In genomic region chr9:28624870-28625269, GRCm38 (mm10) we compare ENCODE assay signal across 16 mouse cellular contexts.
DNase-seq lines count a peak whose midpoint lies in the region; ATAC-seq and TF ChIP-seq lines count a peak whose summit lies in the region.
"Had no signal": no experiment of that assay in that cellular context is flagged by ENCODE, and none has a peak within 500 bp of the region (broad histone marks: within the 10 kb centered on the region; RNA-seq: fewer than 3 reads in every experiment).

No protein-coding gene starts in this region.

- H3K9me3 ChIP-seq in kidney, postnatal 0 days (replicated peaks; ENCODE audit: low read length) = no peaks in the 10 kb centered on the region
- H3K9me3 ChIP-seq in hindbrain, embryonic 13.5 days = no peaks in the 10 kb centered on the region
- H3K9me3 ChIP-seq in midbrain, postnatal 0 days (ENCODE audit: low read length) = no peaks in the 10 kb centered on the region
- H3K9me3 ChIP-seq: stomach, embryonic 15.5 days had no signal

- no peaks in the 10 kb centered on the region for H3K4me1 ChIP-seq in kidney, postnatal 0 days (replicated peaks; ENCODE audit: insufficient read depth, low read length)
- H3K4me1 ChIP-seq in hindbrain, embryonic 13.5 days (replicated peaks) = peaks cover 9% of the 10 kb centered on the region; the same call in 1 of the 2 replicates
- H3K4me1 ChIP-seq in midbrain, postnatal 0 days (ENCODE audit: insufficient read depth, low read length) = peaks cover 4% of the 10 kb centered on the region; the same call in 1 of the 2 replicates
- H3K4me1 ChIP-seq: stomach, embryonic 15.5 days had no signal

- no peaks in the 10 kb centered on the region for H3K27me3 ChIP-seq in kidney, postnatal 0 days (ENCODE audit: insufficient read depth, low read length)
- no peaks in the 10 kb centered on the region for H3K27me3 ChIP-seq in hindbrain, embryonic 13.5 days
- no peaks in the 10 kb centered on the region for H3K27me3 ChIP-seq in midbrain, postnatal 0 days (ENCODE audit: insufficient read depth, low read length)
- H3K27me3 ChIP-seq: stomach, embryonic 15.5 days had no signal

- no peak for TF ChIP-seq CTCF in kidney, postnatal 0 days (IDR thresholded peaks at IDR 0.05; ENCODE audit: low read depth)
- TF ChIP-seq CTCF in midbrain, postnatal 0 days (IDR thresholded peaks at IDR 0.05) = no peak

- no peak overlapping the region for H3K9ac ChIP-seq in kidney, postnatal 0 days (ENCODE audit: low read depth, low read length)
- no peak overlapping the region for H3K9ac ChIP-seq in hindbrain, embryonic 13.5 days
- no peak overlapping the region for H3K9ac ChIP-seq in midbrain, postnatal 0 days (replicated peaks; ENCODE audit: low read length, poor library complexity, severe bottlenecking)
- H3K9ac ChIP-seq: liver, postnatal 0 days; stomach, embryonic 15.5 days had no signal

- H3K27ac ChIP-seq in kidney, postnatal 0 days = no peak overlapping the region
- no peak overlapping the region for H3K27ac ChIP-seq in hindbrain, embryonic 13.5 days
- 0 out of 2 replicates have a peak overlapping the region, but pooled peaks have one; percentile 21 for H3K27ac ChIP-seq in midbrain, postnatal 0 days (ENCODE audit: low read depth, low read length)
- H3K27ac ChIP-seq: stomach, embryonic 15.5 days had no signal

- peak; percentile 3 for DNase-seq in kidney, postnatal 0 days (ENCODE audit: low spot score)
- DNase-seq in kidney, postnatal 25 days = no peak
- peak; percentile 9 for DNase-seq in embryo, embryonic 11.5 days (ENCODE audit: low read depth, low spot score)
- DNase-seq in midbrain, postnatal 0 days (ENCODE audit: low spot score) = peak; percentile 15
- DNase-seq in urinary bladder, adult 18-20 months (ENCODE audit: low spot score in 2 of 2) = no peak
- DNase-seq in thymus, postnatal 25 days = no peak
- no peak for DNase-seq in thymus, postnatal 14 days
- DNase-seq: adrenal gland, adult 2 months; cerebellum, postnatal 25 days; kidney, postnatal 10 days; liver, postnatal 0 days; lung, postnatal 36 days had no signal

- H3K4me2 ChIP-seq in kidney, postnatal 0 days (ENCODE audit: low read length) = no peak overlapping the region
- 0 out of 2 replicates have a peak overlapping the region, but pooled peaks have one; percentile 0 for H3K4me2 ChIP-seq in hindbrain, embryonic 13.5 days
- H3K4me2 ChIP-seq in midbrain, postnatal 0 days (ENCODE audit: low read depth, low read length, poor library complexity, severe bottlenecking) = peak overlapping the region; percentile 29; the same call in 1 of the 2 replicates
- H3K4me2 ChIP-seq: stomach, embryonic 15.5 days had no signal

- 18% methylated on average over 10 of the region's 10 CpGs for WGBS in kidney, postnatal 0 days
- 33% methylated on average over 10 of the region's 10 CpGs for WGBS in hindbrain, embryonic 13.5 days
- WGBS in midbrain, postnatal 0 days = 16% methylated on average over 10 of the region's 10 CpGs

- no peaks in the 10 kb centered on the region for H3K36me3 ChIP-seq in kidney, postnatal 0 days (ENCODE audit: insufficient read depth, low read length)
- no peaks in the 10 kb centered on the region for H3K36me3 ChIP-seq in hindbrain, embryonic 13.5 days
- H3K36me3 ChIP-seq in midbrain, postnatal 0 days (ENCODE audit: insufficient read depth, low read length) = no peaks in the 10 kb centered on the region
- H3K36me3 ChIP-seq: stomach, embryonic 15.5 days had no signal

- ATAC-seq in kidney, postnatal 0 days (replicated peaks; ENCODE audit: low FRiP score, low read depth) = no peak
- no peak for ATAC-seq in hindbrain, embryonic 13.5 days (ENCODE audit: low FRiP score)
- ATAC-seq in midbrain, postnatal 0 days (ENCODE audit: low FRiP score) = no peak
- ATAC-seq: inflammation-experienced regulatory T-cells, adult 6 months; liver, postnatal 0 days had no signal

- H3K4me3 ChIP-seq in kidney, postnatal 0 days (replicated peaks; ENCODE audit: low read depth, low read length) = no peak overlapping the region
- no peak overlapping the region for H3K4me3 ChIP-seq in hindbrain, embryonic 13.5 days
- no peak overlapping the region for H3K4me3 ChIP-seq in midbrain, postnatal 0 days (ENCODE audit: low read depth, low read length)
- H3K4me3 ChIP-seq: myocyte; stomach, embryonic 15.5 days had no signal

Comparison
In these comparisons a context has a peak if more than half of its experiments do, and no peak if none do; other contexts are left out.
1. DNase-seq: peak in kidney, postnatal 0 days (single experiment), embryo, embryonic 11.5 days (single experiment) and midbrain, postnatal 0 days (single experiment); none in kidney, postnatal 25 days (0 of 2), urinary bladder, adult 18-20 months (0 of 2), thymus, postnatal 25 days (single experiment) and thymus, postnatal 14 days (single experiment).